Mouse (Mus musculus) urinary bladder, adult 18-20 months (tissue): ENCODE measurements around the gene A630076J17Rik.
A peak's percentile ranks its signal among the peaks of the same experiment; 100 is the strongest.

Experiments used
- DNase-seq, 2 experiments: peaks; one replicate each; pipeline ENCODE4 v3.0.0; 2022; ENCODE audit warnings: low spot score in 2 of 2, mixed read lengths in 2 of 2

The A630076J17Rik gene

GRCm38 (mm10) chr3:107275996-107276395 lies 45.6 kb downstream of the A630076J17Rik start:
- DNase-seq: no peak

DNA sequence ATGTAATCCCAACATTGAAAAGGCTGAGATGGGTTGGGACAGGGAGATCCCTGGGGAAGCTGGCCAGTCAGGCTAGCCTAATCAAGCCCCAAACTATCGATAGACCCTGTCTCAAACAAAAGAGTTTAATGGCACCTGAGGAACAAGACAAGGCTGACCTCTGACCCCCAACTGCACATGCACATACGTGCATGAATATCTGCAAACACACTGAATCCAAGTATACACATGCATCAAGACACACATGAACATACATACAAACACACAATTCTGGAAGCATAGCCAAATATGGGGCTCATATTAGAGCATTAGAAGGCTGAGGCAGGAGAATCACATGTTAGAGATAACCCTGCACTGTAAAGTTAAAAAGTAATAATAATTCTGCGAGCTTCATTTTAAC lies 46.2 kb downstream of the A630076J17Rik start:
- no peak for DNase-seq

- DNase-seq: peak; percentile 82 to 91
Measured at GRCm38 (mm10) chr3:107278479-107279269, 48.3 kb downstream of the A630076J17Rik start, which contains the start of gene Lamtor5. Lamtor5 (plus strand) TSS chr3:107278858.
